ENCODE assay signal across 19 mouse cellular contexts in the genomic region with DNA sequence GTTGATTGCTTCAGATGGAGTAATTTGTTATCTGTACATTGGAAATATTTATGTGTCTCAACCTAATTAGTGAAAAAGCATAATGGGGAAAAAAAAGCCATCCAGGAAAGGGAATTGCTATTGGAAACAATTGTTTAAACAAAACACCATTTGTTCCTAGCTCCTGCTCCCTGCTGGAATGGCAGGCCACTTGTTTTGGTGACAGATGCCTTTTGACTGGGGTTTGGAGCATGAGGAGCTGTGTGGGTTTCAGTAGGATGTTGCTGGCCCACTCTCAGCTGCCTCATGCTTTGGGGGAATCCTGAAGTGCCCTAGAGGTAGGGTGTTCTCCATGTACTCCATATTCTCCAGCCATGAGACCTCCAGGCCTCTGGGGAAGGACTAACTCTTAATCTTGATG.
"Had no signal": no experiment of that assay in that cellular context is flagged by ENCODE, and none has a peak within 500 bp of the region (broad histone marks: within the 10 kb centered on the region; RNA-seq: fewer than 3 reads in every experiment).

No protein-coding gene starts in this region.

- H3K4me1 ChIP-seq: liver, embryonic 13.5 days; neural tube, embryonic 12.5 days; stomach, embryonic 15.5 days had no signal

- H3K36me3 ChIP-seq: liver, embryonic 13.5 days; midbrain, embryonic 10.5 days; neural tube, embryonic 12.5 days; neural tube, embryonic 15.5 days; stomach, embryonic 15.5 days had no signal

- DNase-seq: kidney, adult 18-20 months; kidney, adult 9 months; kidney, postnatal 14 days; kidney, postnatal 4 days; liver, embryonic 13.5 days; lung, adult 2 months; midbrain, embryonic 14.5 days; right cerebral cortex, adult 18-20 months; right cerebral cortex, postnatal 14 days; right cerebral cortex, postnatal 4 days; spleen, adult 18-20 months; thymus, postnatal 25 days had no signal

- H3K27ac ChIP-seq: liver, embryonic 13.5 days; macrophage; midbrain, embryonic 10.5 days; neural tube, embryonic 12.5 days; neural tube, embryonic 15.5 days; stomach, embryonic 15.5 days had no signal

- H3K27me3 ChIP-seq: liver, embryonic 13.5 days; neural tube, embryonic 12.5 days; neural tube, embryonic 15.5 days; stomach, embryonic 15.5 days had no signal

- H3K4me2 ChIP-seq: liver, embryonic 13.5 days; neural tube, embryonic 12.5 days; neural tube, embryonic 15.5 days; stomach, embryonic 15.5 days had no signal

- H3K9ac ChIP-seq: liver, embryonic 13.5 days; neural tube, embryonic 12.5 days; neural tube, embryonic 15.5 days; stomach, embryonic 15.5 days had no signal

- H3K4me3 ChIP-seq: liver, embryonic 13.5 days; midbrain, embryonic 10.5 days; neural tube, embryonic 12.5 days; neural tube, embryonic 15.5 days; stomach, embryonic 15.5 days had no signal

- ATAC-seq: inflammation-experienced regulatory T-cells, adult 6 months; intestine, embryonic 16.5 days had no signal

- H3K9me3 ChIP-seq: midbrain, embryonic 10.5 days; neural tube, embryonic 12.5 days; neural tube, embryonic 15.5 days; stomach, embryonic 15.5 days had no signal
